Mouse (Mus musculus): ENCODE results near the gene Apex1.

DNA sequence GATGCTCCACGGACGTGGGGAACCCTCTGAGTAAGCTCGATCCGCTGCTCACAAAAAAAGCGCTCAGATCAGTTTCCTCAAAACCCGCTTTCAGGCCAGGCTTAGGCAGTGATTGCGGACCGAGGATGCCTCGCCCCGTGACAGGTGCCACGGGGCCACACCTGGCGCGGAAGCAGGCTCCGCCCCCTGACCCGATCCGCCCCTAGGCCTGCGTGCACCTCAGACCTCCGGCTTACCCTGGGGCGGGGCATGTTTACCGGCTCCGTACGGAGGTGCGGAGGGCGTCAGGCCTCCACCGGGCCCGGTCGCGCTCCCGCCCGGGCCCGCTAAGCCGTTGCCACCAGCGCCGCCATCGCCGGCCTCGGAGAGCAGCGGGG is 5.6 kb downstream of the Apex1 start:
- TF ChIP-seq CTCF (IDR thresholded peaks at IDR 0.05; ENCODE audit: extremely low read depth, insufficient read depth, low read length) (no peak), POLR2A (IDR thresholded peaks at IDR 0.05; ENCODE audit: extremely low read depth, insufficient read depth, low read length) (no peak)
